ENCODE assay signal across 8 mouse cellular contexts in the genomic region with DNA sequence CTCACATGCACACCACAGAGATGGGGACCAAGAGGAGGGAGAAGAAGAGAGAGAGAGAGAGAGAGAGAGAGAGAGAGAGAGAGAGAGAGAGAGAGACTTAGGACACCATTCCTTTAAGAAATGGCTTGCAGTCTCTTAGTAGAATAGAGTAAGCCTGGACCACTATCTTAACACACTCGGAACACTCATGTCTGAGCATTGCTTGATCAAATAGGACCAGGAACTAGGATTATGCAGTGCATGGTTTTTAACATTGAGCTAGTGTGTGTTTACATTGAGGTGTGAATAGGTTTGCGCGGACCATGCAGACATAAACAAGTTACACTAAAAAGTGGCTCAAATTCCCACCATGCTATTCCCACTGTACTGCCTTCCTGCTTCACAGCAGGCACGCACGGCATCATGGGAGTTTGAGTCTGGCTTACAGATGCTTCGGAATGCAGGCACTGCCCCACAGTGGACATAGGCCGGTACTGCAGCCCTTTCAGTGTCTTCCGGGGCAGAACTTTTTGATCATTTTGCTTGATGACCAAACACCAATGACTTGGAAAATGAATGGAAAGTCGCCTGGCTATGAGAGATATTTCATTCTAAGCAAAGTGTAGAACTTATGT.
DNase-seq lines count a peak whose midpoint lies in the region; ATAC-seq and TF ChIP-seq lines count a peak whose summit lies in the region.

No protein-coding gene starts in this region.

- in situ Hi-C loops in Patski (cut with MboI; ENCODE audit: low pct_unique_long_range_greater_than_20kb), result loop anchor here (10.0 to 25.0 kb wide), 2 partner anchors 131 to 1124 kb away; no protein-coding TSS in a partner anchor

- no peak overlapping the region for H3K4me3 ChIP-seq in left cerebral cortex, adult 2 months

- peaks cover 14% of the 10 kb centered on the region for H3K27me3 ChIP-seq in Patski

- no peak overlapping the region for H3K27ac ChIP-seq in left cerebral cortex, adult 2 months

- intact Hi-C loops in left cerebral cortex, adult 2 months (cut with DNase I), result loop anchor here (1.0 kb wide), 1 partner anchor 135 kb away; no protein-coding TSS in a partner anchor

- CTCF ChIA-PET in Patski (lab: Charles Lee), result interaction anchor here (1.0 to 2.2 kb wide), 2 partner anchors 9 to 16 kb away, joined by 3 to 8 read pairs; no protein-coding TSS in a partner anchor

- DNase-seq in Patski (ENCODE audit: low read depth, low spot score), result peak; percentile 22
- peak; percentile 78 for DNase-seq in cerebellum, adult 9-10 months
- peak; percentile 77 to 79 for DNase-seq in frontal cortex, postnatal 25 days (ENCODE audit: low spot score in 2 of 2)
- DNase-seq in hindlimb bud, embryonic 11.5 days (ENCODE audit: extremely low spot score, low read depth, low spot score), result peak; percentile 50
- DNase-seq in left cerebral cortex, adult 2 months (ENCODE audit: extremely low spot score in 1 of 2, low spot score in 2 of 2), result peak; percentile 80
- peak; percentile 85 to 88 for DNase-seq in right cerebral cortex, postnatal 10 days (ENCODE audit: low spot score in 2 of 2)
- peak; percentile 46 to 73 for DNase-seq in urinary bladder, postnatal 36 days (ENCODE audit: low spot score in 2 of 2)

- TF ChIP-seq CTCF in Patski (IDR thresholded peaks at IDR 0.05), result peak; percentile 95
- TF ChIP-seq CTCF in left cerebral cortex, adult 2 months (IDR thresholded peaks at IDR 0.05), result peak; percentile 98

- POLR2A ChIA-PET in Patski (lab: Charles Lee), result no interaction called here

- ATAC-seq in Patski, result peak; percentile 71
- peak; percentile 100 for ATAC-seq in megakaryocyte progenitor cell, adult 5-6 weeks (replicated peaks; ENCODE audit: poor library complexity)

Comparison
In these comparisons a context has a peak if more than half of its experiments do, and no peak if none do; other contexts are left out.
1. DNase-seq: peak in every context shown above with its lines; median percentile 86 in right cerebral cortex, postnatal 10 days; 80 in left cerebral cortex, adult 2 months; 78 in cerebellum, adult 9-10 months; 78 in frontal cortex, postnatal 25 days; 60 in urinary bladder, postnatal 36 days; 50 in hindlimb bud, embryonic 11.5 days; 22 in Patski.